ENCODE assay signal across 12 mouse cellular contexts in the genomic region with DNA sequence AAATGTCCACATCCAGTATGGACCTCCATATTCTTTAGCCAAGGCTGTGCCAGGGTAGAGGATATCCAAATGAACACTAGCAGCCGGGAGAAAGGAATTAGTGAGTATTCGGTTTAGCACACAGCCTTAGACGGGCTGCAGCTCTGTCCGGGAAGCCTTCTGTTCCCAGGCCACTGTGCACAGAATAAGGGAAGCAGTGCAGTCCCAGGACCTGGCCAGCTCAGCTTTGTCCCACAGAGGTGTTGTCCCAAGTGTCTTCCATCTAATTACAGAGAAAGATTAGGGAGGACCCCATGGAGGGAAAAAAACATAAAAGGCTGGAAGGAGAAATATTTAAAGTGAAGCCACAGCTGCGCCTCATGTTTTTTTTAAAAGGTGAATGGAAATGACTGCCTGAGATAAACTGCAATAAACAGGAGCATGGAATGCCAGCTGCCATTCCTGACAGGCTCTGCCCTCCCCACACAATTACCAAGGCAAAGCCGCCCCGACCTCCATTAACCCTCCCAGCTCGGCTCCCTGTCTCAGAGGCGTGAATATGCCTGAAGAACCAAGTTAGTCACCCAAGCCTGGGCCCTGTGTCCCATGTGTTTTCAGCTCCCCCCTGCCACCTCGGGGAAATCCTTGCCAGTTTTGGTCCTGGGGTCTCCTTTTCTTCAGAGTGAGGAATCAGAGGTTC.
DNase-seq lines count a peak whose midpoint lies in the region; ATAC-seq and TF ChIP-seq lines count a peak whose summit lies in the region.
"Had no signal": no experiment of that assay in that cellular context is flagged by ENCODE, and none has a peak within 500 bp of the region (broad histone marks: within the 10 kb centered on the region; RNA-seq: fewer than 3 reads in every experiment).

No protein-coding gene starts in this region.

- ATAC-seq in limb, embryonic 11.5 days (ENCODE audit: insufficient number of reproducible peaks, low FRiP score, low TSS enrichment, low read depth), result no peak
- ATAC-seq: inflammation-experienced regulatory T-cells, adult 6 months had no signal

- TF ChIP-seq CTCF in left cerebral cortex, adult 2 months (IDR thresholded peaks at IDR 0.05), result no peak
- TF ChIP-seq CTCF in olfactory bulb, adult 2 months (IDR thresholded peaks at IDR 0.05; ENCODE audit: insufficient read depth, low read depth, low read length), result no peak

- WGBS in limb, embryonic 11.5 days, result 25% methylated on average over 10 of the region's 10 CpGs
- WGBS in olfactory bulb, adult 2 months, result 71% methylated on average over 10 of the region's 10 CpGs

- intact Hi-C loops in heart, postnatal 14 days (cut with DNase I), result no loop called here
- intact Hi-C loops in left cerebral cortex, adult 2 months (cut with DNase I), result no loop called here
- intact Hi-C loops in left cerebral cortex, postnatal 25 days (cut with DNase I), result no loop called here

- H3K9me3 ChIP-seq in limb, embryonic 11.5 days (ENCODE audit: control insufficient read depth, low read length), result no peaks in the 10 kb centered on the region

- H3K27me3 ChIP-seq in limb, embryonic 11.5 days (ENCODE audit: control insufficient read depth, insufficient read depth, low read length), result no peaks in the 10 kb centered on the region

- TF ChIP-seq POLR2A in olfactory bulb, adult 2 months (IDR thresholded peaks at IDR 0.05; ENCODE audit: insufficient read depth, low read depth, low read length), result no peak

- peaks cover 75% of the 10 kb centered on the region for H3K4me1 ChIP-seq in limb, embryonic 11.5 days (ENCODE audit: control insufficient read depth, insufficient read depth, low read length)
- peaks cover 28% of the 10 kb centered on the region for H3K4me1 ChIP-seq in olfactory bulb, adult 2 months (ENCODE audit: control insufficient read depth, insufficient read depth, low read length)

- peak overlapping the region; percentile 22; the same call in 1 of the 2 replicates for H3K9ac ChIP-seq in limb, embryonic 11.5 days (ENCODE audit: low read length)

- peak overlapping the region; percentile 41; the same call in 1 of the 2 replicates for H3K27ac ChIP-seq in left cerebral cortex, adult 2 months
- peak overlapping the region; percentile 81 for H3K27ac ChIP-seq in limb, embryonic 11.5 days (replicated peaks; ENCODE audit: low read depth, low read length)
- 0 out of 2 replicates have a peak overlapping the region, but pooled peaks have one; percentile 21 for H3K27ac ChIP-seq in olfactory bulb, adult 2 months (ENCODE audit: insufficient read depth, low read depth, low read length)

- no peak overlapping the region for H3K4me2 ChIP-seq in limb, embryonic 11.5 days (ENCODE audit: low read depth, severe bottlenecking)

- H3K36me3 ChIP-seq in limb, embryonic 11.5 days (ENCODE audit: control insufficient read depth, insufficient read depth, low read length), result no peaks in the 10 kb centered on the region

- peak; percentile 80 for DNase-seq in heart, adult 11 months
- no peak for DNase-seq in heart, postnatal 14 days
- DNase-seq in left cerebral cortex, adult 2 months (ENCODE audit: extremely low spot score in 1 of 2, low spot score in 2 of 2), result no peak
- DNase-seq in left cerebral cortex, postnatal 25 days (ENCODE audit: low spot score in 2 of 2), result no peak
- peak; percentile 54 for DNase-seq in limb, embryonic 11.5 days (ENCODE audit: low spot score)
- DNase-seq in right cerebral cortex, postnatal 25 days, result no peak
- DNase-seq in adrenal gland, postnatal 4 days (ENCODE audit: low spot score in 2 of 2), result no peak
- DNase-seq: adrenal gland, postnatal 14 days; cerebellum, adult 9-11 months; lung, adult 18-20 months had no signal

- no peak overlapping the region for H3K4me3 ChIP-seq in left cerebral cortex, adult 2 months
- no peak overlapping the region for H3K4me3 ChIP-seq in limb, embryonic 11.5 days (ENCODE audit: low read depth, low read length)
- no peak overlapping the region for H3K4me3 ChIP-seq in olfactory bulb, adult 2 months (ENCODE audit: insufficient read depth, low read depth, low read length)

Comparison
In these comparisons a context has a peak if more than half of its experiments do, and no peak if none do; other contexts are left out.
1. DNase-seq: peak in heart, adult 11 months (single experiment) and limb, embryonic 11.5 days (single experiment); none in heart, postnatal 14 days (0 of 2), left cerebral cortex, adult 2 months (0 of 2), left cerebral cortex, postnatal 25 days (0 of 2), right cerebral cortex, postnatal 25 days (single experiment) and adrenal gland, postnatal 4 days (0 of 2).
2. H3K27ac ChIP-seq: peak in every context shown above with its lines; median percentile 81 in limb, embryonic 11.5 days; 41 in left cerebral cortex, adult 2 months; 21 in olfactory bulb, adult 2 months.